Mouse (Mus musculus): Measurements from ENCODE around the gene Wdr91.

GRCm38 (mm10) chr6:34906125-34906524 is 4.6 kb downstream of the Wdr91 start:
- no peak for TF ChIP-seq POLR2A (IDR thresholded peaks at IDR 0.05; ENCODE audit: borderline replicate concordance, low read depth, low read length)
- TF ChIP-seq CTCF (IDR thresholded peaks at IDR 0.05; ENCODE audit: low read depth, low read length), result no peak

Data from bone marrow macrophage, adult 2 months (primary cell).